Mouse (Mus musculus): Measurements from ENCODE around the gene Nr5a2.

GRCm38 (mm10) chr1:136954108-136954494, 6.1 kb downstream of the Nr5a2 start:
- TF ChIP-seq POLR2A (IDR thresholded peaks at IDR 0.05; ENCODE audit: borderline replicate concordance, insufficient read depth, low read length) (no peak), CTCF (IDR thresholded peaks at IDR 0.05; ENCODE audit: borderline replicate concordance, insufficient read depth, low read depth, low read length) (no peak)

Measured in cerebellum, adult 2 months (tissue).